9 mouse cellular contexts compared by ENCODE assay signal in genomic region chr1:75413749-75414148, GRCm38 (mm10). TPM values are rescaled to one million over a fixed set of nuclear protein-coding genes. Genes with fewer than 3 reads are reported as not detected.
DNase-seq lines count a peak whose midpoint lies in the region; ATAC-seq and TF ChIP-seq lines count a peak whose summit lies in the region.
"Had no signal": no experiment of that assay in that cellular context is flagged by ENCODE, and none has a peak within 500 bp of the region (broad histone marks: within the 10 kb centered on the region; RNA-seq: fewer than 3 reads in every experiment).

No protein-coding gene starts in this region.

- in situ Hi-C loops in CH12.LX (cut with MboI; ENCODE audit: low pct_ligation_motif_present, low pct_unique_long_range_greater_than_20kb, low sequenced_read_pairs) = no loop called here

- H3K4me1 ChIP-seq in kidney, embryonic 15.5 days = no peaks in the 10 kb centered on the region
- peaks cover 0 to 6% of the 10 kb centered on the region in 2 experiments; a peak in 1 of 4 replicates for H3K4me1 ChIP-seq in CH12.LX (ENCODE audit: control insufficient read depth in 1 of 2, insufficient read depth in 2 of 2)
- peaks cover 23% of the 10 kb centered on the region for H3K4me1 ChIP-seq in heart, embryonic 15.5 days (replicated peaks)
- no peaks in the 10 kb centered on the region for H3K4me1 ChIP-seq in hindbrain, embryonic 14.5 days (replicated peaks; ENCODE audit: control insufficient read depth, insufficient read depth, low read length)
- H3K4me1 ChIP-seq: liver, embryonic 13.5 days had no signal

- peak; percentile 34 for TF ChIP-seq RAD21 in CH12.LX (IDR thresholded peaks at IDR 0.05; ENCODE audit: low read depth, low read length)

- H3K79me2 ChIP-seq in CH12.LX (replicated peaks; ENCODE audit: control insufficient read depth, extremely low read depth, insufficient read depth, poor library complexity, severe bottlenecking) = no peaks in the 10 kb centered on the region

- WGBS in kidney, embryonic 15.5 days = 59% methylated on average over 3 of the region's 3 CpGs
- WGBS in heart, embryonic 15.5 days = 51% methylated on average over 3 of the region's 3 CpGs
- WGBS in hindbrain, embryonic 14.5 days = 60% methylated on average over 3 of the region's 3 CpGs

- peaks cover 46% of the 10 kb centered on the region for H3K36me3 ChIP-seq in kidney, embryonic 15.5 days
- peaks cover 12 to 91% of the 10 kb centered on the region in 2 experiments for H3K36me3 ChIP-seq in CH12.LX (replicated peaks in 1 of 2; ENCODE audit: control insufficient read depth in 1 of 2, insufficient read depth in 1 of 2, low read length in 1 of 2)
- peaks cover 65% of the 10 kb centered on the region for H3K36me3 ChIP-seq in heart, embryonic 15.5 days
- H3K36me3 ChIP-seq in hindbrain, embryonic 14.5 days (replicated peaks; ENCODE audit: control insufficient read depth, insufficient read depth) = peaks cover 11% of the 10 kb centered on the region; the same call in 1 of the 2 replicates
- H3K36me3 ChIP-seq: liver, embryonic 13.5 days had no signal

- ATAC-seq in kidney, embryonic 15.5 days (replicated peaks; ENCODE audit: low FRiP score) = no peak
- no peak; the same call in 1 of the 2 replicates for ATAC-seq in heart, embryonic 15.5 days (replicated peaks; ENCODE audit: insufficient number of reproducible peaks, insufficient read depth, low FRiP score, low read depth)
- ATAC-seq in hindbrain, embryonic 14.5 days (ENCODE audit: low FRiP score) = no peak

- no peak overlapping the region for H3K27ac ChIP-seq in kidney, embryonic 15.5 days
- no peak overlapping the region for H3K27ac ChIP-seq in CH12.LX (ENCODE audit: insufficient read depth, low read depth)
- peak overlapping the region; percentile 45 for H3K27ac ChIP-seq in heart, embryonic 15.5 days
- no peak overlapping the region for H3K27ac ChIP-seq in hindbrain, embryonic 14.5 days
- H3K27ac ChIP-seq: liver, embryonic 13.5 days had no signal

- TF ChIP-seq POLR2A in CH12.LX (IDR thresholded peaks at IDR 0.05; ENCODE audit: low read depth, low read length) = no peak

- dilution Hi-C loops in CH12.LX (cut with MboI; ENCODE audit: extremely low pct_ligation_motif_present, extremely low pct_unique_long_range_greater_than_20kb, low sequenced_read_pairs) = no loop called here

- H3K9ac ChIP-seq in kidney, embryonic 15.5 days = no peak overlapping the region
- H3K9ac ChIP-seq in CH12.LX (ENCODE audit: insufficient read depth, low read depth) = no peak overlapping the region
- H3K9ac ChIP-seq in heart, embryonic 15.5 days = no peak overlapping the region
- no peak overlapping the region for H3K9ac ChIP-seq in hindbrain, embryonic 14.5 days
- H3K9ac ChIP-seq: liver, embryonic 13.5 days had no signal

- H3K9me3 ChIP-seq in kidney, embryonic 15.5 days (replicated peaks) = no peaks in the 10 kb centered on the region
- no peaks in the 10 kb centered on the region for H3K9me3 ChIP-seq in CH12.LX (replicated peaks; ENCODE audit: low read length)
- no peaks in the 10 kb centered on the region for H3K9me3 ChIP-seq in heart, embryonic 15.5 days (replicated peaks)
- no peaks in the 10 kb centered on the region for H3K9me3 ChIP-seq in hindbrain, embryonic 14.5 days (ENCODE audit: control insufficient read depth, low read length)
- H3K9me3 ChIP-seq: liver, embryonic 13.5 days had no signal

- H3K4me2 ChIP-seq in kidney, embryonic 15.5 days = no peak overlapping the region
- H3K4me2 ChIP-seq in CH12.LX (ENCODE audit: insufficient read depth, low read depth, poor library complexity, severe bottlenecking) = no peak overlapping the region
- no peak overlapping the region for H3K4me2 ChIP-seq in heart, embryonic 15.5 days
- no peak overlapping the region for H3K4me2 ChIP-seq in hindbrain, embryonic 14.5 days (replicated peaks)
- H3K4me2 ChIP-seq: liver, embryonic 13.5 days had no signal

- no peak for TF ChIP-seq EP300 in CH12.LX (IDR thresholded peaks at IDR 0.05; ENCODE audit: low read length)

- DNase-seq in kidney, adult 8-10 months = peak; percentile 20 to 21
- DNase-seq in CH12.LX (ENCODE audit: extremely low read depth) (peak; percentile 61), ZHBTc4 (ENCODE audit: low read depth, low spot score) (peak; percentile 81)
- DNase-seq in skeletal muscle tissue, adult 2 months (ENCODE audit: low read depth, low spot score) = peak; percentile 57
- no peak for DNase-seq in right cerebral cortex, postnatal 4 days
- no peak for DNase-seq in hindbrain, embryonic 14.5 days (ENCODE audit: low spot score)
- DNase-seq: liver, embryonic 13.5 days had no signal

- no peak overlapping the region for H3K4me3 ChIP-seq in kidney, embryonic 15.5 days (replicated peaks)
- H3K4me3 ChIP-seq in CH12.LX (replicated peaks in 1 of 3; ENCODE audit: low read depth in 2 of 3, low read length in 2 of 3, poor library complexity in 1 of 3) = no peak overlapping the region
- H3K4me3 ChIP-seq in heart, embryonic 15.5 days = no peak overlapping the region
- no peak overlapping the region for H3K4me3 ChIP-seq in hindbrain, embryonic 14.5 days (replicated peaks; ENCODE audit: low read length)
- H3K4me3 ChIP-seq: liver, embryonic 13.5 days had no signal

- peak; percentile 37 to 92; a peak in 3 of 4 replicates for TF ChIP-seq CTCF in CH12.LX (conservative IDR thresholded peaks at IDR 0.05 in 1 of 2, IDR thresholded peaks at IDR 0.05 in 1 of 2; ENCODE audit: low read depth in 2 of 2, low read length in 2 of 2)

- no peaks in the 10 kb centered on the region for H3K27me3 ChIP-seq in kidney, embryonic 15.5 days
- no peaks in the 10 kb centered on the region for H3K27me3 ChIP-seq in CH12.LX (replicated peaks)
- no peaks in the 10 kb centered on the region for H3K27me3 ChIP-seq in heart, embryonic 15.5 days
- no peaks in the 10 kb centered on the region for H3K27me3 ChIP-seq in hindbrain, embryonic 14.5 days (ENCODE audit: control insufficient read depth, insufficient read depth, low read length)

TF ChIP-seq in CH12.LX, 34 proteins besides CTCF, POLR2A, EP300 and RAD21:
- TF ChIP-seq IRF4 (IDR thresholded peaks at IDR 0.05; ENCODE audit: low read depth, low read length) (no peak), UBTF (IDR thresholded peaks at IDR 0.05; ENCODE audit: low read depth, low read length) (no peak), ZKSCAN1 (IDR thresholded peaks at IDR 0.05; ENCODE audit: borderline replicate concordance, low read depth, low read length) (no peak), NELFE (IDR thresholded peaks at IDR 0.05; ENCODE audit: low read depth, low read length) (no peak; the same call in 1 of the 2 replicates), MAFK (IDR thresholded peaks at IDR 0.05; ENCODE audit: insufficient replicate concordance, low read length) (no peak), TCF12 (IDR thresholded peaks at IDR 0.05; ENCODE audit: low read depth, low read length) (no peak), SMC3 (IDR thresholded peaks at IDR 0.05; ENCODE audit: low read depth, low read length) (peak; percentile 47), MEF2A (IDR thresholded peaks at IDR 0.05; ENCODE audit: borderline replicate concordance, low read depth, low read length) (no peak)
TF ChIP-seq in CH12.LX: peak in this region for 1.

RNA-seq across cellular contexts. Expression of gene Gmppa, which starts 22.0 kb away (rescaled TPM):
- 74.7 and 78.7 TPM in 2 replicates for polyA plus RNA-seq in kidney, embryonic 15.5 days (2015; fragmentation: Nextera tagmentation; extraction: Ambion mirVana)
- total RNA-seq in CH12.LX (2012; rRNA removed) (139 and 153 TPM in 2 replicates), CH12.LX (2014; rRNA removed) (101 and 102 TPM in 2 replicates)
- polyA plus RNA-seq in CH12.LX (2012; ENCODE audit: insufficient read length, low read depth) = 126 and 131 TPM in 2 replicates
- polyA plus RNA-seq in heart, embryonic 15.5 days (2015; fragmentation: Nextera tagmentation; extraction: Ambion mirVana) = 63.9 and 81.8 TPM in 2 replicates
- 53.1 and 65.0 TPM in 2 replicates for polyA plus RNA-seq in hindbrain, embryonic 14.5 days (2014; fragmentation: Nextera tagmentation; extraction: Ambion mirVana)

RNA-seq across cellular contexts. Expression of gene Asic4, which starts 36.5 kb away (rescaled TPM):
- polyA plus RNA-seq in kidney, embryonic 15.5 days (2015; fragmentation: Nextera tagmentation; extraction: Ambion mirVana) = 1.5 and 2.1 TPM in 2 replicates
- not detected in 2 replicates for total RNA-seq in CH12.LX (2012; rRNA removed)
- not detected in 2 replicates for total RNA-seq in CH12.LX (2014; rRNA removed)
- not detected in 2 replicates for polyA plus RNA-seq in CH12.LX (2012; ENCODE audit: insufficient read length, low read depth)
- polyA plus RNA-seq in heart, embryonic 15.5 days (2015; fragmentation: Nextera tagmentation; extraction: Ambion mirVana) = 0.40 and 0.81 TPM in 2 replicates
- 4.9 and 5.0 TPM in 2 replicates for polyA plus RNA-seq in hindbrain, embryonic 14.5 days (2014; fragmentation: Nextera tagmentation; extraction: Ambion mirVana)

RNA-seq across cellular contexts. Expression of gene Speg, which starts 38.7 kb away (rescaled TPM):
- 45.1 and 53.9 TPM in 2 replicates for polyA plus RNA-seq in kidney, embryonic 15.5 days (2015; fragmentation: Nextera tagmentation; extraction: Ambion mirVana)
- total RNA-seq in CH12.LX (2012; rRNA removed) (14.2 and 18.8 TPM in 2 replicates), CH12.LX (2014; rRNA removed) (13.0 and 13.1 TPM in 2 replicates)
- 30.7 and 31.7 TPM in 2 replicates for polyA plus RNA-seq in CH12.LX (2012; ENCODE audit: insufficient read length, low read depth)
- 44.5 and 54.4 TPM in 2 replicates for polyA plus RNA-seq in heart, embryonic 15.5 days (2015; fragmentation: Nextera tagmentation; extraction: Ambion mirVana)
- 18.0 and 22.9 TPM in 2 replicates for polyA plus RNA-seq in hindbrain, embryonic 14.5 days (2014; fragmentation: Nextera tagmentation; extraction: Ambion mirVana)

RNA-seq across cellular contexts. Expression of gene Des, which starts 53.6 kb away (rescaled TPM):
- 53.5 and 53.9 TPM in 2 replicates for polyA plus RNA-seq in kidney, embryonic 15.5 days (2015; fragmentation: Nextera tagmentation; extraction: Ambion mirVana)
- total RNA-seq in CH12.LX (2012; rRNA removed) (9.1 and 9.3 TPM in 2 replicates), CH12.LX (2014; rRNA removed) (10.0 and 11.7 TPM in 2 replicates)
- polyA plus RNA-seq in CH12.LX (2012; ENCODE audit: insufficient read length, low read depth) = 18.9 and 20.9 TPM in 2 replicates
- 374 and 419 TPM in 2 replicates for polyA plus RNA-seq in heart, embryonic 15.5 days (2015; fragmentation: Nextera tagmentation; extraction: Ambion mirVana)
- polyA plus RNA-seq in hindbrain, embryonic 14.5 days (2014; fragmentation: Nextera tagmentation; extraction: Ambion mirVana) = 1.0 and 1.7 TPM in 2 replicates

Comparison
In these comparisons a context has a peak if more than half of its experiments do, and no peak if none do; other contexts are left out.
1. DNase-seq: peak in kidney, adult 8-10 months (2 of 2), CH12.LX (single experiment), ZHBTc4 (single experiment) and skeletal muscle tissue, adult 2 months (single experiment); none in right cerebral cortex, postnatal 4 days (single experiment) and hindbrain, embryonic 14.5 days (single experiment).